Mouse (Mus musculus): Measurements from ENCODE around the gene Rps3.

Gene Rps3

GRCm38 (mm10) chr7:99474836-99475561 is 8.5 kb downstream of the Rps3 start:
- DNase-seq, result no peak

DNA sequence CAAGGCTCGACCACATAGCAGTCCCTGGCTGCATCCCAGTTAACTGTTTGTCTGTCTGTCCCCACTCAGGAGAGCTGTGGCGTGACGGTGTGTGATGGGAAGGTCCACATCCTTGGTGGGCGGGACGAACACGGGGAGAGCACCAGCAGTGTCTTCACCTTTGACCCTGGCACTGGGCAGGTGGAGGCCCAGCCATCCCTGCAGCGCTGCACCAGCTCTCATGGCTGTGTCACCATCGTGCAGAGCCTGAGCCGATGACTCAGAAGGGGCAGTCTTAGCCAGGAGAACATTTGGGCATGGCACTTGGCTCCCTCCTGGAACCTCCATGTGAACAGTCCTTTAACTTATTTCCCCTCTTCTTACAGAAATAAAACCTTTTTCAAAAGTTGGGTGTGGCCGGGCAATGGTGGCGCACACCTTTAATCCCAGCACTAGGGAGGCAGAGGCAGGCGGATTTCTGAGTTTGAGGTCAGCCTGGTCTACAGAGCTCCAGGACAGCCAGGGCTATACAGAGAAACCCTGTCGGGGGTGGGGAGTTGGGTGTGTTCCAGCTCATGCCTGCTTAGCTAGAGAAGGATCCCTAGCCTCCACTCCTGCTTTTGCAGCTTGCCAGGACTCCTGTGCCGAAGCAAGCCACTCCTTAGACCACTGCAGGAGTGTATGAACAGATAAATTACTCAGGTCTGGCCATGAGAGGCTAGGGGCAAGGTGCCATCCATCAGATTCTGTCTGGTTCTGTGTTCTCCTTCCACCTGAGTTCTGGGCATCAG is 9.7 kb downstream of the Rps3 start:
- no peak for DNase-seq

- DNase-seq, result no peak
These were observed 12.0 kb downstream of the Rps3 start for GRCm38 (mm10) chr7:99471578-99471977.

GRCm38 (mm10) chr7:99469680-99470405 is 13.7 kb downstream of the Rps3 start:
- DNase-seq, result no peak

DNA sequence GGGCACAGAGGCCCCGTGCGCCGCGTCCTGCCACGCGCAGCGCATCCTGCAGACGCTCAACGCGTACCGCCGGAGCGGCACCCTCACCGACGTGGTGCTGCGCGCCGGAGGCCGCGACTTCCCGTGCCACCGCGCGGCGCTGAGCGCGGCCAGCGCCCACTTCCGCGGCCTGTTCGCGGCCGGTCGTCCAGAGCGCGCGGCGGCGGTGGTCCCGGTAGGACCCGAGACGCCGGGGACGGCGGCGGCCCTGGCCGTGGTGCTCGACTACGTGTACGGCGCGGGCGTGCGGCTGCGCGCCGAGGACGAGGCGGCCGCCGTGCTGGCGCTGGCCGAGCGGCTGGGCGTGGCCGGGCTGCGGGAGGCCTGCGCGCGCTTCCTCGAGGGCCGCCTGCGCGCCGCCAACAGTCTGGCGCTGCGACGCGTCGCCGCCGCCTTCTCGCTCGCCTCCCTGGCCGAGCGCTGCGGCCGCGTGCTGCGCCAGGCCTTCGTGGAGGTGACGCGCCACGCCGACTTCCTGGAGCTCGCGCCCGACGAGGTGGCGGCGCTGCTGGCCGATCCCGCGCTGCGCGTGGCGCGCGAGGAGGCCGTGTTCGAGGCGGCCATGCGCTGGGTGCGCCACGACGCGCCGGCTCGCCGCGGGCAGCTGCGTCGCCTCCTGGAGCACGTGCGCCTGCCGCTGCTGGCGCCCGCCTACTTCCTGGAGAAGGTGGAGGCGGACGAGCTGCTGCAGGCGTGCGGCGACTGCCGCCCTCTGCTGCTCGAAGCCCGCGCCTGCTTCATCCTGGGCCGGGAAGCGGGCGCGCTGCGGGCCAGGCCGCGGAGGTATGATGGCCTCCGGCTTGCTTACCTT is 15.0 kb downstream of the Rps3 start:
- DNase-seq, result peak; percentile 65 to 67

DNA sequence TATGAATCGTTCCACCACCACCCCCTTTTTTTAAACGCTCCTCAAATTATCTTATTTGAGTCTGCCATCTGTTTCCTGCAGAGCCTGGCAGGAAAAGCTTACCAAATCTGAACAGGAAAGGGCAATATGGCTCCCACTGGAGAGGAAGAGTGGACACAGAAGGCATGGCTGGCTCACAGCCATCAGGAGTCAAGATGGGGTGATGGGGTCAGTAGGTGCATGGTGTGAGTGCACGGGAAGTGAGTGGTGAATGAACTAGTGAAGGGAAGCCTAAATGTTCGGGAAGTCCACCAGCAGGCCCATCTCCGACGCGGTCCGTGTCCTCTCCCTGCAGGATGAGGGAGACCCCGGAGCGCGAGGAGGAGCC is 15.6 kb downstream of the Rps3 start:
- no peak for DNase-seq

GRCm38 (mm10) chr7:99465811-99466210 is 17.7 kb downstream of the Rps3 start, which contains the start of gene Klhl35:
TSS of gene Klhl35 (plus strand) at chr7:99466004.
- DNase-seq, result no peak

DNA sequence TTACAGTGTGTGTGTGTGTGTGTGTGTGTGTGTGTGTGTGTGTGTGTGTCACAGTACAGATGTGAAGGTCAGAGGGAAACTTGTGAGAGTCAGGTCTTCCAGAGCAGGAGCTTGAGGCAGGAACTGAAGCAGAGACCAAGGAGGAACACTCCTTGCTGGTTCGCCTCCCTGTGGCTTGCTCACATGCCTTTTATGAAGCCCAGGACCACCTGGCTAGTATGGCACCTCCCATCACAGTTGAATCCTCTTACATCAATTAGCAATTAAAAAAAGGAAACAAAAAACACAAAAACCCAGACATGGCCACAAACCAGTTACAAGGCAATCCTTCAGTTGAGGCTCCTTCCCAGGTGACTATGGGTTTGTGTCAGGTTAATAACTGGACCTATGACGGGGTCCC is 20.4 kb downstream of the Rps3 start:
- DNase-seq, result no peak

GRCm38 (mm10) chr7:99459888-99460652 is 23.5 kb downstream of the Rps3 start:
- no peak for DNase-seq

DNA sequence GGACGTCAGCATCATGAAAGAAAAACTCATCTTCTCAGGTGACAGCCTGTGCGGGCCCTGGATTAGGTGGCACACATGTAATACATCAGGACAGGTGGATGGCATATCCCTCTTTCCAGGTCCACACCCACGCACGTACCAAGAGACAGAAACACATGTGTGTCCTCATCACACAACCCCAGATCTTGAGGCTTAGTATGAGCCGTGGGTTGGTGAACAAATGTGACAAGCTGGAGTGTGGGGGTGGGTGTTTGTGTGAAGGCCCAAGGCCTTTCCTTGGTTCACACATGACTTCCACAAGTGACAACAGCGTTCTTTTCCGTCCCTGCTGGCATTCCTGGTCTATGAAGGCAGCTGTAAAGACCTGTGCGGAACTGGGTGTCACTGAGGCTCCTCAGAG is 24.7 kb downstream of the Rps3 start:
- DNase-seq, result no peak

DNA sequence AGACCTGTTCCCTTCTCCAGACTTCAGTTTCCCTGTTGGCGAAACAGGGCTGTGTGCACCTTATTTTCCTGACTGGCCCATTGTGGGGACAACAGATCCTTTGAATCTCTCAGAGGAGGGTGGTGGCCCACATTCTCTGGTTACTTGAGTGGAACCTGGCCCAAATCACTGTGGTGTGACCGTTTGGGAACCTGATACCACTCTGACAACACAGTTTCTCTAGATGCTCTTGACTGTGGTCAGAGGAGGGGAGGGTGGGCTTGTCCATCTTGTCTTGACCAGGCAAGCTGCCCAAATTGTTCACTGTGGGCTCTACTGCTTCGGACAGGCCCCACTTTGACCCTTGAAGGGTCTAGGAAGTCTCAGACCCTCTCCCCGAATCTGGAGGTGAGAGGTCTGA is 29.5 kb downstream of the Rps3 start:
- no peak for DNase-seq

DNA sequence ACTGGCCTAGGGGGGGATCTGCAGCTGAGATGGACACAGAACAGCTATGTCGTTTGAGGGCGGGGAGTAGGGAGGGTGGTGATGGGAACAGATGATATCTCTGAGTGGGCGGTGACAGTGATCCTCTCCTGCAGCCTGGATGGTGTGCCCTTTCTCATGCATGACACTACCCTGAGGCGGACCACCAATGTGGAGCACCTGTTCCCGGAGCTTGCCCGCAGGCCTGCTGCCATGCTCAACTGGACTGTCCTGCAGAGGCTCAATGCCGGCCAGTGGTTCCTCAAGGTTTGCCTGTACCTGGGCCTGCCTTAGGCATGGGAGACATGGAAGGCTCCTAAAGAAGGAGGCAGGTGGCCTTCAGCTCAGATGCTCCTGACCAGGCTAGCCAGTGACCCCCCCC is 30.7 kb downstream of the Rps3 start:
- no peak for DNase-seq

- DNase-seq, result peak; percentile 76 to 80
These were observed 32.8 kb downstream of the Rps3 start for GRCm38 (mm10) chr7:99450703-99451102.

DNA sequence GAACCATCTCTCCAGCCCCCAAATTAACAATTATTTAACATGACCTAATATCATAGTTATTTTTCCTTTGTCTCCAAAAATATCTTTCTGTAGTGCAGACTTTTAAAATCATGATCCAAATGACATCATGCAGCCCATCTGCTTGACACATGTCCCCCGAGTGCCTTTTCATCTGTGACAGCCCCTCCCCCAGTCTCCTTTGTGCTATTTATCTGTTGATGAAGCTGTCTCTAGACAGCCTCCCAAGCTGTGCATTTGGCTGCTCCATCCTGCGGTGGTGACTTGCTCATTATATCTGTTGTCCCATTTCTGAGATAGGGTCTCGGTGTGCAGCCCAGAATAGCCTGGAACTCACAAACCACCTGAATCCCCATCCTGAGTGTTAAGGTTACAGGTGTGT is 33.8 kb downstream of the Rps3 start:
- no peak for DNase-seq

- peak in 1 of 2 experiments; percentile 26 for DNase-seq
These were observed 34.5 kb downstream of the Rps3 start for GRCm38 (mm10) chr7:99449063-99449462.

GRCm38 (mm10) chr7:99448619-99449018 is 34.9 kb downstream of the Rps3 start:
- DNase-seq, result no peak

GRCm38 (mm10) chr7:99447323-99447722 is 36.2 kb downstream of the Rps3 start:
- no peak for DNase-seq

DNA sequence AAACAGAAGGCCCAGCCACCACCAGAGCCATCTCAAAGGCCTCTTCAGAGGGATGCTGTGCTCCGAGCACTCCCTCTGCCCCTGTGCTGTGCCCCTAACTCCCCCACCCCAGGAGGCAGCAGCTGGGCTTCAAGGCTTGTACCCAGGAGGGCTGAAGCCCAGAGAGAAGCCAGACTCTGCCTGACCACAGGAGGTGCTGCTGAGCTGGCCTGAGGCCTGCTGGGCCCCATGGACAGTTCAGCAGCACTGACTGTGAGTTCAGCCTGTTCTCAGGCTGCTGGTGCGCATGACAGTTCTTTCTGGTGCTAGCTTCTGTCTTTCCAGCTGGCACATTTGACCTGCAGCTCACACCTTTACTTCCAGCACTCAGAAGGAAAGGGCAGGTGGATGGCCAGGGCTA is 37.7 kb downstream of the Rps3 start:
- no peak for DNase-seq

GRCm38 (mm10) chr7:99444012-99444411 is 39.5 kb downstream of the Rps3 start:
- DNase-seq, result peak; percentile 42 to 44

DNA sequence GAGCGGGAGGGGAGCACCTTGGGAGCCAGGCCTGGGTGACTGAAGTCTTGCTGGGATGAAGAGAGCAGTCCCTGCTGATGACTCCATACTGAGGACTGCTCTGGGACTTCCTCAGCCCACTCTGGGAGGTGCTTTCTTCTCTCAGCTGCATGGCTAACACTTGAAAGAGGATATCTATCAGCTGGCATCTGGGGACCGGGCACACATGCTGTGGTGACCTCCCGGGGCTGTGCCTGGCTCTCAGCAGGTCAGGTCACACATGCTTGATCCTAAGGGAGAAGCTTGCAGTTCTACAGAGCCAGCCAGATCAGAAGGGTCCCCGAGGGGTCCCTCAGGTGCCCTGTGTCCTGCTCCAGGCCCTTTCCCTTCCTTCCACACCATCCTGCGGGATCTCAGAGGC is 40.4 kb downstream of the Rps3 start:
- no peak for DNase-seq

DNA sequence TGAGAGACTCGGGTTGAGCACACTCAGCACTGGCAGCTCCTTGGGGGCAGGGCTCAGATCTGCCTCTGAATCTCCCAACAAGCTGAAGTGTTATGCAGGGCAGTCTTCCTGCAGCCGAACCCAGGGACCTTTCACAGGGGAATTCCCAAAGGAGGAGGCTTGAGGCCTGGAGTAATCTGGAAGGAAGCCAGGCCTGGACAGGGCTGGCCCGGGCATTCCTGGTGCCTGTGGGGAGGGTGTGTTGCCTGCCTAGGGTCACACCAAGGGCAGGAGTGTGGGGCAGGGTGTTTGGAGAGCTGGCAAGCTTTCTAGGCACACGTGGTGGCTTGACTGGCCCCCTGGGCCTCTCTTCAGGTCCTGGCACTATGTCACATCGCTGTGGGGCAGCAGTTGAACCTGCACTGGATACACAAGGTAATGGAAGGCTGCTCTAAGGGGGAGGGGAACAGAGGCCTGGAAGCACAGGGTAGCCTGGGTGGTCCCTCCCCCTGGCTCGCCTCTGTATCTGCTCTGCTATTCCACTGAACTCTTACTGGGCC is 41.9 kb downstream of the Rps3 start:
- DNase-seq, result no peak

GRCm38 (mm10) chr7:99438881-99439280 is 44.7 kb downstream of the Rps3 start:
- DNase-seq, result no peak

Measured in B cell, adult 2 months (primary cell).